Mouse (Mus musculus) testis, postnatal 10 days (tissue): ENCODE measurements around the gene Gemin7.
A peak's percentile ranks its signal among the peaks of the same experiment; 100 is the strongest.

ENCODE experiments used
- DNase-seq: peaks from one replicate; pipeline ENCODE4 v3.0.0; 2021; ENCODE audit warnings: low spot score

The Gemin7 gene

GRCm38 (mm10) chr7:19546007-19546406 is 31.4 kb downstream of the Gemin7 start:
- no peak for DNase-seq

GRCm38 (mm10) chr7:19543584-19543983 is 33.8 kb downstream of the Gemin7 start:
- no peak for DNase-seq

GRCm38 (mm10) chr7:19542155-19542691 is 35.2 kb downstream of the Gemin7 start:
- DNase-seq = no peak

- no peak for DNase-seq
These were observed 35.7 kb downstream of the Gemin7 start for GRCm38 (mm10) chr7:19541681-19542154.

GRCm38 (mm10) chr7:19540771-19541566 is 36.4 kb downstream of the Gemin7 start:
- DNase-seq = no peak

GRCm38 (mm10) chr7:19534676-19535075 is 42.7 kb downstream of the Gemin7 start:
- no peak for DNase-seq

GRCm38 (mm10) chr7:19532240-19532639 is 45.2 kb downstream of the Gemin7 start:
- no peak for DNase-seq

- no peak for DNase-seq
These were observed 46.3 kb downstream of the Gemin7 start for GRCm38 (mm10) chr7:19531077-19531476.

GRCm38 (mm10) chr7:19525105-19525481 is 52.3 kb downstream of the Gemin7 start:
- no peak for DNase-seq

GRCm38 (mm10) chr7:19524420-19525104 is 52.8 kb downstream of the Gemin7 start:
- no peak for DNase-seq

GRCm38 (mm10) chr7:19523757-19524419 is 53.5 kb downstream of the Gemin7 start:
- peak; percentile 75 for DNase-seq

- no peak for DNase-seq
These were observed 54.2 kb downstream of the Gemin7 start for GRCm38 (mm10) chr7:19523017-19523756.

- no peak for DNase-seq
These were observed 57.4 kb downstream of the Gemin7 start for GRCm38 (mm10) chr7:19520032-19520431.

GRCm38 (mm10) chr7:19517652-19518365 is 59.6 kb downstream of the Gemin7 start, which contains the start of gene Nkpd1:
Gene Nkpd1 (plus strand): TSS chr7:19517838.
- peak; percentile 66 for DNase-seq
